Mouse (Mus musculus) stomach, embryonic 15.5 days (tissue): ENCODE measurements at regions not wholly inside any gene's neighbourhood (a gene's known extent, or its start where the extent isn't known, plus 50 kb on each side); places are given as distances from the start of the nearest gene placed in this dataset.
A peak's percentile ranks its signal among the peaks of the same experiment; 100 is the strongest.

ENCODE experiments used
- ATAC-seq: fragments of 200-750 bp; cut with Nextera tagmentation; 2 replicates; pipeline ENCODE4 v1.8.0; 2017; ENCODE audit warnings: low read depth, moderate number of reproducible peaks, moderate TSS enrichment; ENCODE audit not compliant: insufficient read depth, low FRiP score
- H3K27ac ChIP-seq: fragments of 300-500 bp; sonication (generic); 2 replicates; pipeline ENCODE4 v1.5.1; 2015; ENCODE audit warnings: mild to moderate bottlenecking, inconsistent platforms
- H3K27me3 ChIP-seq: fragments of 300-500 bp; sonication (generic); replicated peaks from 2 replicates; pipeline ENCODE4 v1.6.1; 2015; ENCODE audit warnings: inconsistent platforms
- H3K36me3 ChIP-seq: fragments of 300-500 bp; sonication (generic); 2 replicates; pipeline ENCODE4 v1.6.1; 2015; ENCODE audit warnings: inconsistent platforms
- H3K4me1 ChIP-seq: fragments of 300-500 bp; sonication (generic); 2 replicates; pipeline ENCODE4 v1.6.1; 2015; ENCODE audit warnings: inconsistent platforms
- H3K4me2 ChIP-seq: fragments of 300-500 bp; sonication (generic); 2 replicates; pipeline ENCODE4 v1.6.1; 2015; ENCODE audit warnings: mild to moderate bottlenecking, inconsistent platforms
- H3K4me3 ChIP-seq: fragments of 300-500 bp; sonication (generic); replicated peaks from 2 replicates; pipeline ENCODE4 v1.5.1; 2015; ENCODE audit warnings: inconsistent platforms
- H3K9ac ChIP-seq: fragments of 300-500 bp; sonication (generic); 2 replicates; pipeline ENCODE4 v1.6.1; 2015; ENCODE audit warnings: inconsistent platforms
- H3K9me3 ChIP-seq: fragments of 300-500 bp; sonication (generic); 2 replicates; pipeline ENCODE4 v1.6.1; 2016; ENCODE audit warnings: inconsistent platforms
- WGBS: fragments of 180-500 bp; shearing (Covaris S2); methylation state at CpG from one replicate; pipeline ENCODE4 v1.1.7; 2015; 5-methylcytosine and 5-hydroxymethylcytosine counted together

DNA sequence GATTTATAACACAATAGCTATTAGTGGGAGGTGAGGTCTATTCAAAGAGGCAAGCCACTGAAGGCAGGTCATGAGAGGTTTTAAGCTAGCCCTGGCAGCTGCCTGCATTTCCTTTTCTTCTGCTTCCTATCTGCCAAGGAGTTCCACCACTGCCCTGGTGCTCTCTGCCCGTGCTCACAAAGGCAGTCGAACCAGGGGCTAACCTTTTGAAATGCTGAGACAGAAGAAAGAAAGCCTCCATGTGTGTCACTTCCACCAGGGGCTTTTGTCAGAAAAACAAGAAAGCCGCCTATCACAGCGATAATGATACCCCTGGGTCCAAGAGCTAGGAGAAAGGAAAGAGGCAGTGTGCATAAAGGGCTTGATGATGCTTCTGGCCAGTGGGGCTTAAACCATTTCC lies 609.9 kb upstream of the Cdh11 start:
- Histone ChIP-seq H3K36me3 (no peaks in the 10 kb centered on the region), H3K27ac (no peak overlapping the region), H3K4me2 (no peak overlapping the region), H3K27me3 (no peaks in the 10 kb centered on the region), H3K9ac (no peak overlapping the region), H3K9me3 (no peaks in the 10 kb centered on the region), H3K4me3 (no peak overlapping the region), H3K4me1 (no peaks in the 10 kb centered on the region)
- WGBS: 49% methylated on average over 4 of the region's 4 CpGs
- no peak for ATAC-seq

DNA sequence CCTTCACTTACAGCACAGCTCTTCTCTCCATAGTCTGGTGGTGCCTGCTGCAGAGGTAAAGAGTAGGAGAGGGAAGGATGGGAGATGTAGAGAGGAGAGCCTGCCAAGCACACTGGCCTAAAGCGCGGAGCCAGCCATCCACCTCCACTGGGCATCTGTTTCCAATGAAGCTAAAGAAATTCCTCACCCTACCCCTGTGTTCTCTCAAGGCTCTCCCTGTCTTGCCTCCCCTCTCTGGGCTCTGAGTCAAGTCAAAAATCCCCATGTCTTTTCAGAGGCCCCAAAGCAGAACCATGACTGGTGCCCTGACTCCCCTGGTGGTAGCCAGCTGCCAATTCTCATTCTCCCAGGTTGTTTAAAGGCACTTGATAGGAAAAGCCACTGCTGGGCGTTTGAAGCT lies 612.7 kb upstream of the Cdh11 start:
- no peaks in the 10 kb centered on the region for H3K4me1 ChIP-seq
- no peak overlapping the region for H3K9ac ChIP-seq
- no peak overlapping the region for H3K27ac ChIP-seq
- no peak overlapping the region for H3K4me2 ChIP-seq
- ATAC-seq: no peak
- no peak overlapping the region for H3K4me3 ChIP-seq
- no peaks in the 10 kb centered on the region for H3K9me3 ChIP-seq
- WGBS: 83% methylated on average over 3 of the region's 3 CpGs
- no peaks in the 10 kb centered on the region for H3K36me3 ChIP-seq
- H3K27me3 ChIP-seq: no peaks in the 10 kb centered on the region

DNA sequence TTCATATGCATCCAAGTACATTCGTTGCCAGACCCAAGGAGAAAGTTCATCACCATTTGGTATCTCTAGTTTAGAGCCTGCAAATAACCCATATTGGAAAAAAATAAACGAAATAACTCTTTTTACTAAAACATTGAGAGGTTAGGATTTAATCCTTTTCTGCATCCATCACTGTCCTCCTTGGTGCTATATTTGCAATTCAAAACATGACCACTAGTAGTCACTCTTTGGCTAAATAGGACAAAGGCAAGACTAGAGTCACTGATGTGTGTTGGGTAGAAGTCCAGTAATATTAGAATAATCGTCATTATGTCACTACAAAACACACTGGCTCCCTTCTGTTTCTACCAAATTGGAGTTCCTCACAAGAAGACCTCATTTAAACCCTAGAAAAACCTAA lies 614.0 kb upstream of the Cdh11 start:
- Histone ChIP-seq H3K4me1 (no peaks in the 10 kb centered on the region), H3K4me2 (no peak overlapping the region), H3K27me3 (no peaks in the 10 kb centered on the region), H3K9ac (no peak overlapping the region), H3K4me3 (no peak overlapping the region), H3K36me3 (no peaks in the 10 kb centered on the region), H3K27ac (no peak overlapping the region), H3K9me3 (no peaks in the 10 kb centered on the region)
- ATAC-seq: no peak
- 77% methylated on average over 3 of the region's 3 CpGs for WGBS

DNA sequence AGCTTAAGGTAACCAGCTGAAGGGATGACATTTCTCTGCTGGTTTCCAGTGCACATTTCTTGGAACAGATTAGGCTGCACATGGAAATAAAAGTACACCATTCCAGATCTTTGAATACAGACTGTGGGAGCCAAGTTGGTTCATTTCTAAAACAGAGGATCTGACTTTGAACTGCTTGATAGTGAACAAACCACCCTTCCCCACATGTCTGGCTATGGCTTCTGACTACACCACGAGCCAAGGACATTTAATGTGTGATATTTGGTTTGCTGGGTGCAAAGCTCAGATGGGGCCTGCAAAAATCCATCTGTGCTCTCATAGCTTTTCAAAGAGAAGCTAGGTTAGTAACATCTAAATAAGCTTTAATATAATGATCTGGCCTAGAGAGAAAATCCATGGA lies 614.7 kb upstream of the Cdh11 start:
- Histone ChIP-seq H3K4me2 (no peak overlapping the region), H3K9me3 (no peaks in the 10 kb centered on the region), H3K36me3 (no peaks in the 10 kb centered on the region), H3K9ac (no peak overlapping the region), H3K4me3 (no peak overlapping the region), H3K27me3 (no peaks in the 10 kb centered on the region), H3K4me1 (no peaks in the 10 kb centered on the region), H3K27ac (no peak overlapping the region)
- ATAC-seq: no peak
- 80% methylated on average over 1 of the region's 1 CpGs for WGBS

DNA sequence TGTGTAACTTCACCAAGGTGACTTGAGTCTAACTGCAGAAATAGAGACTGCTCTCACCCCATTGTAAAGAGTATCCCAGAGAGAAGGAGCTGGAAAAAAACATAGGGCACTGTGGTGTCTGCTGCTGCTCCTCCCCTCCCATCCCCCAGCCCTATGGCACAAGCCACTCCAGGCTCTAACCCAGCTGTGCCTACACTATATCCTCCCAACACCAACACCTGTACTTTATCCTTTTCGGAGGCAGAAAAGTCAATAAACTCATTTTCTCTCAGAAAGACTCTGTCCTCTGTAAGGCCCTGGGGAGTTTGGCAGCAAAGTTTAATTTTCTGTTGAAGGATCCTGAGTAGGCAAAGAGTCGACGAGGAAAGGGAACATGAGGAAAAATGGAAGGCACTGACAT lies 617.3 kb upstream of the Cdh11 start:
- Histone ChIP-seq H3K27me3 (no peaks in the 10 kb centered on the region), H3K27ac (no peak overlapping the region), H3K36me3 (no peaks in the 10 kb centered on the region), H3K4me2 (no peak overlapping the region), H3K4me3 (no peak overlapping the region), H3K4me1 (no peaks in the 10 kb centered on the region), H3K9ac (no peak overlapping the region), H3K9me3 (no peaks in the 10 kb centered on the region)
- 81% methylated on average over 3 of the region's 3 CpGs for WGBS
- no peak for ATAC-seq

DNA sequence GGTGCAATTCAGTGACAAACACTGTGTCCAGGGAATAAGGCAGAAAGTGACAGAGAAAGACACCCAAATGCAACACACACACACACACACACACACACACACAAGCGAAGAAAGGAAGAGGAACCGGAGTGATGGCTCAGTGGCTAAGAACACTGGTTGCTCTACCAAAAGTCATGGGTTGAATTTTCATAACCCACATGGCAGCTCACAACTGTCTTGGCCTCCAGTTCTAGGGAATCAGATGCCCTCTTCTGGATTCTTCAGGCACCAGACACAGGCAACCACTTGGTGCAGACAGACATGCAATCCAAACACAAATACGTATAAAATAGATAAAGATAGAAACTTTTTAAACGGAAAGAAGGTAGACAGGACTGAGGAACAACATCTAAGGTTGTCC lies 618.4 kb upstream of the Cdh11 start:
- H3K4me3 ChIP-seq: no peak overlapping the region
- H3K36me3 ChIP-seq: no peaks in the 10 kb centered on the region
- WGBS: 90% methylated on average over 4 of the region's 4 CpGs
- no peak overlapping the region for H3K9ac ChIP-seq
- ATAC-seq: no peak
- no peaks in the 10 kb centered on the region for H3K9me3 ChIP-seq
- no peaks in the 10 kb centered on the region; the same call in 1 of the 2 replicates for H3K4me1 ChIP-seq
- no peak overlapping the region for H3K4me2 ChIP-seq
- no peak overlapping the region for H3K27ac ChIP-seq
- no peaks in the 10 kb centered on the region for H3K27me3 ChIP-seq

DNA sequence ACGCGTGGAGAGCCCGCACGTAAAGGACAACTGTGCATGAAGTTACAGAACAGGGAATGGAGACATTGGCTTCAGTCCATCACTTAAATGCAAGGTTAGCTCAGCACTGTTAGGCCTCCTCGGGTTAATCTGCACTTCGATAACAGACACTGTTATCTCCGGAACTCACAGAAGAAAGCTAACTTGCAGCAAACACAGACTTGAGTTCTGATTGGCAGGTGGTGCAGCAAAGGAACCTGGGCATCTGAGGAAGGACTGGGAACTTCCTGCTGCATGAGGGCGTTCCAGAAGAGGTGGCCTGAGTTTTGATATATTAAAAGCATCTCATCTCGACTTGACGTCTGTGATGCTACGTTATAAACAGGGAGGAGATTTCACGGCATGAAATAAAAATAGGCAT lies 620.3 kb upstream of the Cdh11 start:
- Histone ChIP-seq H3K4me1 (no peaks in the 10 kb centered on the region; the same call in 1 of the 2 replicates), H3K27ac (no peak overlapping the region), H3K9ac (no peak overlapping the region), H3K4me2 (no peak overlapping the region), H3K4me3 (no peak overlapping the region), H3K36me3 (no peaks in the 10 kb centered on the region), H3K9me3 (no peaks in the 10 kb centered on the region), H3K27me3 (no peaks in the 10 kb centered on the region)
- 36% methylated on average over 12 of the region's 12 CpGs for WGBS
- no peak for ATAC-seq

DNA sequence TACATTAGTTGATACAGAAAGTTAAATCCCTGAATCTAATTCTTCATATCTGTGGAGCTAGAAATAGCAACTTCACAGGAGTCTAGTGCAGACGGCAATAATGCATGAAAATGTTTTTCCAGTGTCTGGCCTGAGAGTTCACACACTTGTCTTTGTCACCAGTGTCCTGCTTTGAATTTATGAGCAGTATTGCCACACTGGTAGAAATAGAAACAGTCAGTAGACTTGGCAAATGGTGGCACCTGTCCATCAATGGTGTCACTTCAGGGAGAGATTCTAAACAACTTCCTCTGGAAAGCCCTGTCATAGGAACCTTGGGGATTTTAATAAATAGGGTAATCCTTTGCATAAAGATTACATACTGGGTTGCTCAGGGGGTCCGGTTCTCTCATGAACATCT lies 621.5 kb upstream of the Cdh11 start:
- Histone ChIP-seq H3K36me3 (no peaks in the 10 kb centered on the region), H3K4me2 (no peak overlapping the region), H3K4me3 (no peak overlapping the region), H3K27me3 (no peaks in the 10 kb centered on the region), H3K9me3 (no peaks in the 10 kb centered on the region), H3K27ac (no peak overlapping the region), H3K4me1 (no peaks in the 10 kb centered on the region; the same call in 1 of the 2 replicates), H3K9ac (no peak overlapping the region)
- 68% methylated on average over 2 of the region's 2 CpGs for WGBS
- ATAC-seq: no peak

DNA sequence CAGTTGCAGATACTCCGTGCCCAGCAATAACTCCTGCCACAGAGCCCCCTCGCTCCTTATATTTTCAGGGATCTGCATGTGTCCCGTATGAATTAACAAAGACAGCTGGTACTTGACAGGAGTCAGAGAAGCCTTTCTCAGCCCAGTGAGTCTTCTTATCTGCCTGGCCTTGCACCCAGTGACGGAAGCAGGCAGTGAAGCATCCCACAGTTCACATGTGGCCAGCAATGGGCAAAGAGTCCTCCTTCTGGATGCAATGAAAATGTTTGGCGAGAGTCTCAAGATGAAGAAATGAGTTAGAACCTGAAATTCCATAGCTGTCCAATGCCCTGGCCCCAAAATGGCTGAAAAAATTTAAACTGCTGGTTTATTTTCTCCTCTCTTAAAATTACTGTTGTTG lies 622.2 kb upstream of the Cdh11 start:
- Histone ChIP-seq H3K4me2 (no peak overlapping the region), H3K36me3 (no peaks in the 10 kb centered on the region), H3K4me3 (no peak overlapping the region), H3K9ac (no peak overlapping the region), H3K9me3 (no peaks in the 10 kb centered on the region), H3K4me1 (no peaks in the 10 kb centered on the region; the same call in 1 of the 2 replicates), H3K27ac (no peak overlapping the region), H3K27me3 (no peaks in the 10 kb centered on the region)
- WGBS: 79% methylated on average over 5 of the region's 5 CpGs
- no peak for ATAC-seq

DNA sequence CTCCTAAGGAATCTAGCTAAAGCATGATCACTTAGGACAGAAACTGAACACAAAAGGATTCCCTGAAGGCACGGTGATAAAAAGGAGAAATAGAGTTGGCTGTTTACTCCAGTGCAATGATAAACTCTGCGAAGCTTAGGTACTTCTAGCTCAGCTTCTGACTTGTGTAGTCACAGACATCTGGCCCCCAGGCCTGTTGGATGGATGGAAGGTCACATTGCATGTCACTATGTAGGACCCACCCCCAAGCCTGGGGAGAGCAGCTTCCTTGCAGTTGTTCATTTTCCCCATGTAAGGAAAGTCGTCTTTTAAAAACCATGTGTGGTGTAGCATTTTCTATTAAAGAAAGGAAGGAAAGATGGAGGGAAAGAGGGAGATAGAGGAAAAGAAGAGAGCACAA lies 623.0 kb upstream of the Cdh11 start:
- H3K9ac ChIP-seq: no peak overlapping the region
- no peak overlapping the region for H3K4me2 ChIP-seq
- H3K27me3 ChIP-seq: no peaks in the 10 kb centered on the region
- WGBS: 46% methylated on average over 3 of the region's 3 CpGs
- ATAC-seq: no peak
- no peaks in the 10 kb centered on the region for H3K36me3 ChIP-seq
- no peak overlapping the region for H3K4me3 ChIP-seq
- H3K27ac ChIP-seq: peak overlapping the region; percentile 57
- H3K4me1 ChIP-seq: no peaks in the 10 kb centered on the region; the same call in 1 of the 2 replicates
- no peaks in the 10 kb centered on the region for H3K9me3 ChIP-seq

DNA sequence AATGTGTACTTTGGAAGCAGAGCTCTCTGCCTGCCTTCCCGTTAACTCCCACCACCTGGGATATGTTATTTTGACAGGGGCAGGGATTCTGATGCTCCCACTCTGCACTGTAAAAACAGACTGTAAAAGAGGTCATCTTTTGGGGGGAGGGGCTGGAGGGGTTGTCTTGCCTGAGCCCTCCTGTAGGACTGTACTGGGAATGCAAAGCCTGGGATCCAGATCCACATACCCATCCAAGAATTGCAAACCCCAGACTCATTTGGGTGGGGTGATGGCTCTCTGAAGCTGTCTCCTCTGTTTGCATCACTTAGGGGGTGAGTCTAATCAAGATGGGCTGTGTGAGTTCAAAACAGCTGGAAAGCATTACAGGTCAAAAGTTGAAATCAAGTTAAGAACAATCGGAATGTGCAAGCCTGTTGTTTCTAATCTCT lies 623.7 kb upstream of the Cdh11 start:
- Histone ChIP-seq H3K36me3 (no peaks in the 10 kb centered on the region), H3K9me3 (no peaks in the 10 kb centered on the region), H3K4me1 (no peaks in the 10 kb centered on the region; the same call in 1 of the 2 replicates), H3K27me3 (no peaks in the 10 kb centered on the region), H3K27ac (peak overlapping the region; percentile 57; the same call in 1 of the 2 replicates), H3K4me2 (no peak overlapping the region), H3K9ac (no peak overlapping the region), H3K4me3 (no peak overlapping the region)
- peak; percentile 84 for ATAC-seq
- WGBS: 12% methylated on average over 2 of the region's 2 CpGs

DNA sequence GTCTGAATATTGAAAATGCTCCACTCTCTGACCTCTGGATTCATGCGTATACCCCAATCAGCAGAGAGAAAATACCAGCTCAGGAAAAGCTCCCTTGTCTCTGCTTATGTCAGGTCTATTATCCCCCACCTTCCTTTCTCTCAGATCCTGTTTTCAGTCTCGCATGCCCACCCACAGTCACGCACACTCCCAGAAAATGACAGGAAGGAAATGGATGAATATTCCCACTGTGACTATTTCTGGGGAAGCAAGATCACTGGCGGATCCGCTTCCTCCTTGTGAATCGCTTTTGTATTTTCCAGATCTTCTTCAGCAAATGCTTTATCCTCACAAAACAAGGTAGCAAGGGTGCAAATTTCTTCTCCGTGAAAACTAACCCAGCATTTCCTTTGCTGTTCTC lies 627.3 kb upstream of the Cdh11 start:
- Histone ChIP-seq H3K27me3 (no peaks in the 10 kb centered on the region), H3K36me3 (no peaks in the 10 kb centered on the region), H3K27ac (no peak overlapping the region), H3K9ac (no peak overlapping the region), H3K4me1 (peaks cover 4% of the 10 kb centered on the region; the same call in 1 of the 2 replicates), H3K4me3 (no peak overlapping the region), H3K4me2 (no peak overlapping the region), H3K9me3 (no peaks in the 10 kb centered on the region)
- no peak for ATAC-seq
- 75% methylated on average over 7 of the region's 7 CpGs for WGBS
